Mouse (Mus musculus): ENCODE results near the gene Gsdma. TPM values are rescaled to one million over a fixed set of nuclear protein-coding genes. Genes with fewer than 3 reads are reported as not detected.
A peak's percentile ranks its signal among the peaks of the same experiment; 100 is the strongest.
"Not testable (repeated sequence)": the region's sequence is repeated elsewhere in the genome, so short reads cannot be mapped to it uniquely, and the experiment has no call there.

Gene Gsdma
- polyA plus RNA-seq, 1 experiment: not detected

DNA sequence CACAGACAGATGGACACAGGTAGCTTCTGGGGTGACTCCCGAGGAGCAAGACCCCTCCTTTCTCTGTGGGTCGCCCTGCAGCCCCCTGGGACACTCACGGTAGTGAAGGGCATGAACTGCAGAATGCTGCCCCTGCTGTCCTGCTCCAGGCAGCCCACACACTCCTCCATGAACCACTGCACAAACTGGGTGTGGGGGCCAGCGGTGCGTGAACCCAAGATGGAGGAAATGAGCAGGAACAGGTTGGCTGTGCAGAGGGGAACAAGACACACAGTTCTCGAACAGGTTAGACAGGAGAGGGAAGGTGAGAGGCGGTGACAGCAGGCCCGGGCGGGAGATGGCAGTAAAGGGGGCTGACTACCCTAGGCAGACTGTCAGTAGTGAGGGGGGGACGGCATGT lies 40.9 kb downstream of the Gsdma start:
- Histone ChIP-seq H3K4me3 (ENCODE audit: insufficient read depth, low read length) (no peak overlapping the region), H3K27ac (ENCODE audit: insufficient read depth, low read depth, low read length) (no peak overlapping the region), H3K4me1 (ENCODE audit: control insufficient read depth, insufficient read depth, low read length) (peaks cover 44% of the 10 kb centered on the region)
- no peak for TF ChIP-seq POLR2A (IDR thresholded peaks at IDR 0.05; ENCODE audit: borderline replicate concordance, low read depth, low read length)
- no peak for TF ChIP-seq CTCF (IDR thresholded peaks at IDR 0.05; ENCODE audit: low read depth, low read length)

DNA sequence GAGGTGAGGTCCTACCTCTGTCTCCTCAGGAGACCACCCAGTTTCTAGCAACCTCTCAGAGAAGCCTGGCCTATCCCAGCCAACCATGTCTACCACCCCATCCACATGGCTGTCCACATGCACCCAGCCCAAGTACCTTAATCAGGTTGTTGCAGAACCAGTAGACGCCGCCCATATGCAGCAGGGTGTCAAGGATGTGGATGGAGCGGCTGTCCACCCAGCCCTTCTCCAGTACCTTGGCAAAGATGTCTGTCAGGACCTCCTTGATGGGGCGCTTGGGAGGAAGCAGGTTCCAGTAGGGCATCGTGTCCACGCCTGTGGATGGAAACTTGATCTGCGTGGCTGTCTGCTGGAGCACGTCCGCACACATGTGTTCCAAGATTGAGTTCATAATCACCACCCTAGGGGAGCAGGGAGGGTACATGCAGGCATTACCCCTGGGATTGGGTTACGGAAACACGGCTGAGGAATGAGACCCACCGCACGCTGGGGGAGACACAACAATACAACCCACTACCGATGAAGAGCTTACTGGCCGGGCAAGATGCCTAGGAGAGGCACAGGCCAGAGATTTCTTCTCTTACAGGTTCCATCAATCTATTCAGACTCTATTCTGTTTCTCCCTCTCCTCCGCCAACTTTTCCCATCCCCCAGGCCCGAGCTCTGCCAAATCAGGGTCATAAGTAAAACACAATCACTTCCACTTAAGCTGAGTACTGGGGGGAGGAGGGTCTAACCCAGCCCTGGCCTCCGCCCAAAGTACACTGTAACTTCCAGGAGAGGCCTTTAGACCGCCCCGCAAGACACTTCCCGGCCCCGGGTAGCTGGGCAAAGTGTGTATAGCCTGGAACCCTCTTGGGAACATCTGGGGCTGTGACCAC lies 43.5 kb downstream of the Gsdma start:
- Histone ChIP-seq H3K4me3 (ENCODE audit: insufficient read depth, low read length) (no peak overlapping the region), H3K4me1 (ENCODE audit: control insufficient read depth, insufficient read depth, low read length) (peaks cover 46% of the 10 kb centered on the region), H3K27ac (ENCODE audit: insufficient read depth, low read depth, low read length) (peak overlapping the region; percentile 63)
- no peak for TF ChIP-seq CTCF (IDR thresholded peaks at IDR 0.05; ENCODE audit: low read depth, low read length)
- no peak for TF ChIP-seq POLR2A (IDR thresholded peaks at IDR 0.05; ENCODE audit: borderline replicate concordance, low read depth, low read length)

- H3K4me1 ChIP-seq (ENCODE audit: control insufficient read depth, insufficient read depth, low read length): peaks cover 46% of the 10 kb centered on the region
- H3K27ac ChIP-seq (ENCODE audit: insufficient read depth, low read depth, low read length): peak overlapping the region; percentile 79
- H3K4me3 ChIP-seq (ENCODE audit: insufficient read depth, low read length): peak overlapping the region; percentile 35
- TF ChIP-seq POLR2A (IDR thresholded peaks at IDR 0.05; ENCODE audit: borderline replicate concordance, low read depth, low read length): no peak
- TF ChIP-seq CTCF (IDR thresholded peaks at IDR 0.05; ENCODE audit: low read depth, low read length): no peak
These were observed 44.3 kb downstream of the Gsdma start for GRCm38 (mm10) chr11:98708282-98708956.

GRCm38 (mm10) chr11:98709001-98709741 lies 45.0 kb downstream of the Gsdma start:
- peak overlapping the region; percentile 79 for H3K27ac ChIP-seq (ENCODE audit: insufficient read depth, low read depth, low read length)
- H3K4me1 ChIP-seq (ENCODE audit: control insufficient read depth, insufficient read depth, low read length): peaks cover 46% of the 10 kb centered on the region
- TF ChIP-seq POLR2A (IDR thresholded peaks at IDR 0.05; ENCODE audit: borderline replicate concordance, low read depth, low read length): no peak
- TF ChIP-seq CTCF (IDR thresholded peaks at IDR 0.05; ENCODE audit: low read depth, low read length): no peak
- peak overlapping the region; percentile 35 for H3K4me3 ChIP-seq (ENCODE audit: insufficient read depth, low read length)

DNA sequence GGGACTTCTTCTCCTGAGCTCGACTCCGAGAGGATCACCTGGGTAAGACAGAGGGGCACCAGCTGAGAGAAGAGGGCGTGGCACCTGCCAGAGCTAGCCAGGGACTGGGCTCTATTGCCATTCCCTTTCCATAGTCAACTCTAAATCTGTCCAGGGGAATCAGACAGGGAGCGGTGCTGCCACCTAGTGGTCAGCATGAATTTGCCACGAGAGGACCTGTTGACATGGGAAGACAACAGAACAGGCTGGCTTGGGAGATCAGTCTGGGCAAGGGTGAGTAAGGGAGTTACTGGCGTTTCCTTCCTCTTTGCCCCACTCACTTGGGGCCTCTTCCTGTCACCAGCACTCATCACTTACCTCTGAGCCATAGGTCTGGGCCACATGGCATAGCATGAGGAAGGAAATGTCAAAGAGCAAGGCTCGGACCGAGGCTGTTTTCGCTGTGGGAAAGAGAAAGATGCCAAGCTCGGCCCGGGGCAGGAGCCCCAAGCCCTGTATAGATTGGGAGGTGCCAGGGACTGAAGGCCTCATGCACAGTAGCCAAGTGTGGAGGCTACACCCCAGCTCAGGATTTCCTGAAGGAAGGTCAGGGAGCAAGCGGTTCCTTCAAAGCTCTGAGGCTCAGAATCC lies 46.4 kb downstream of the Gsdma start:
- peak overlapping the region; percentile 75 for H3K27ac ChIP-seq (ENCODE audit: insufficient read depth, low read depth, low read length)
- H3K4me1 ChIP-seq (ENCODE audit: control insufficient read depth, insufficient read depth, low read length): peaks cover 46% of the 10 kb centered on the region

DNA sequence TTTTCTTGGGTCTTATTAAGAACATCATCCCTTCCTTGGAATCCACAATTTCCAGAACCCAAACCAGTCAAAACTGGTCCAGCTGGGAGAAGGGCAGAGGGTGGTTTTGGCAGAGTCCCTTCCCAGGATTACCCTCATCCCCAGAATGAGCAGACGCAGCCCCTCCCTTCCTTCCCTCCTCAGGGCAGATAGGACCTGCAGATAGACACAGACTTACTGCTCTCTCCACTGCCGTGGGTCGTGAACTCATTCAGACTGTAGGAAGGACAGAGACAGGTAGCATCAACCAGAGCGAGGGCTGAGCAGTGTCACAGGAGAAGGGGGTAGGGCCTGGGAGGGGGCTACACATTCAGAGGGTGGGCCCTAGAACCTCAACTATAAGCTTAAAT lies 46.9 kb downstream of the Gsdma start:
- TF ChIP-seq POLR2A (IDR thresholded peaks at IDR 0.05; ENCODE audit: borderline replicate concordance, low read depth, low read length) (no peak), CTCF (IDR thresholded peaks at IDR 0.05; ENCODE audit: low read depth, low read length) (no peak)
- no peak overlapping the region for H3K4me3 ChIP-seq (ENCODE audit: insufficient read depth, low read length)
- peaks cover 42% of the 10 kb centered on the region for H3K4me1 ChIP-seq (ENCODE audit: control insufficient read depth, insufficient read depth, low read length)
- peak overlapping the region; percentile 75 for H3K27ac ChIP-seq (ENCODE audit: insufficient read depth, low read depth, low read length)

More for the DNA sequence above, 46.4 kb downstream of the Gsdma start:
- TF ChIP-seq POLR2A (IDR thresholded peaks at IDR 0.05; ENCODE audit: borderline replicate concordance, low read depth, low read length) (no peak), CTCF (IDR thresholded peaks at IDR 0.05; ENCODE audit: low read depth, low read length) (peak; percentile 82)
- H3K4me3 ChIP-seq (ENCODE audit: insufficient read depth, low read length): peak overlapping the region; percentile 6; the same call in 1 of the 2 replicates

- H3K27ac ChIP-seq (ENCODE audit: insufficient read depth, low read depth, low read length); H3K4me3 ChIP-seq (ENCODE audit: insufficient read depth, low read length): not testable (repeated sequence)
- H3K4me1 ChIP-seq (ENCODE audit: control insufficient read depth, insufficient read depth, low read length): peaks cover 34% of the 10 kb centered on the region
These were observed 47.9 kb downstream of the Gsdma start for GRCm38 (mm10) chr11:98712009-98712408.

GRCm38 (mm10) chr11:98713703-98714102 lies 49.6 kb downstream of the Gsdma start:
- no peak overlapping the region for H3K4me3 ChIP-seq (ENCODE audit: insufficient read depth, low read length)
- no peak overlapping the region for H3K27ac ChIP-seq (ENCODE audit: insufficient read depth, low read depth, low read length)
- peaks cover 22% of the 10 kb centered on the region for H3K4me1 ChIP-seq (ENCODE audit: control insufficient read depth, insufficient read depth, low read length)
- TF ChIP-seq POLR2A (IDR thresholded peaks at IDR 0.05; ENCODE audit: borderline replicate concordance, low read depth, low read length): no peak
- no peak for TF ChIP-seq CTCF (IDR thresholded peaks at IDR 0.05; ENCODE audit: low read depth, low read length)

DNA sequence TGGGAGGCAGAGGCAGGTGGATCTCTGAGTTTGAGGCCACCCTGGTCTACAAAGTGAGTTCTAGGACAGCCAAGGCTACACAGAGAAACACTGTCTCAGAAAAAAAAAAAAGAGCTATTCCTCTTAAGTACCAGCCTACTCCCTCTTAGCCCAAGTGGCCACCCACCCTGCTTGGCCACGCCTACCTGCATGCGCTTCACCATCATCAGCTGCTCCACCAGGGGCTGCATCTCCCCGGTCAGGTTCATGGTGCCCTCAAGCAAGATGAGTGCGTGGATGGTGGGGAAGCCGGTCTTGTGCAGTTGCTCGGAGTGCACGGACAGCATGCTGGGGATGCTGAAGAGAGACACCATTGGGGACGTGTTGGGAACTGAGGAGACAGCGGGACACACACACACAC lies 51.8 kb downstream of the Gsdma start:
- no peak overlapping the region for H3K27ac ChIP-seq (ENCODE audit: insufficient read depth, low read depth, low read length)
- H3K4me3 ChIP-seq (ENCODE audit: insufficient read depth, low read length): no peak overlapping the region
- H3K4me1 ChIP-seq (ENCODE audit: control insufficient read depth, insufficient read depth, low read length): peaks cover 6% of the 10 kb centered on the region
- TF ChIP-seq POLR2A (IDR thresholded peaks at IDR 0.05; ENCODE audit: borderline replicate concordance, low read depth, low read length): no peak
- TF ChIP-seq CTCF (IDR thresholded peaks at IDR 0.05; ENCODE audit: low read depth, low read length): no peak
